Mouse (Mus musculus) heart, embryonic 10.5 days (tissue): ENCODE measurements at regions not wholly inside any gene's neighbourhood (a gene's known extent, or its start where the extent isn't known, plus 50 kb on each side); places are given as distances from the start of the nearest gene placed in this dataset.
A peak's percentile ranks its signal among the peaks of the same experiment; 100 is the strongest.
"Not testable (repeated sequence)": the region's sequence is repeated elsewhere in the genome, so short reads cannot be mapped to it uniquely, and the experiment has no call there.

Experiments used
- DNase-seq: peaks from one replicate; pipeline ENCODE4 v3.0.0-alpha.2; 2017; ENCODE audit warnings: low spot score
- H3K27ac ChIP-seq: fragments of 300-500 bp; sonication (generic); 2 replicates; pipeline ENCODE4 v1.5.1; 2016; ENCODE audit warnings: mild to moderate bottlenecking
- H3K27me3 ChIP-seq: fragments of 300-500 bp; sonication (generic); 2 replicates; pipeline ENCODE4 v1.6.1; 2016; ENCODE audit warnings: mild to moderate bottlenecking; ENCODE audit not compliant: poor library complexity, insufficient read depth, severe bottlenecking
- H3K36me3 ChIP-seq: fragments of 300-500 bp; sonication (generic); 2 replicates; pipeline ENCODE4 v1.6.1; 2016; ENCODE audit warnings: mild to moderate bottlenecking, moderate library complexity
- H3K4me1 ChIP-seq: fragments of 300-500 bp; sonication (generic); 2 replicates; pipeline ENCODE4 v1.6.1; 2016; ENCODE audit warnings: mild to moderate bottlenecking
- H3K4me3 ChIP-seq: fragments of 300-500 bp; sonication (generic); 2 replicates; pipeline ENCODE4 v1.5.1; 2016; ENCODE audit warnings: mild to moderate bottlenecking, moderate library complexity
- H3K9me3 ChIP-seq: fragments of 300-500 bp; sonication (generic); 2 replicates; pipeline ENCODE4 v1.6.1; 2016; ENCODE audit warnings: mild to moderate bottlenecking, moderate library complexity
- WGBS: fragments of 180-500 bp; shearing (Covaris S2); methylation state at CpG from one replicate; pipeline ENCODE4 v1.1.7; 2016; 5-methylcytosine and 5-hydroxymethylcytosine counted together

GRCm38 (mm10) chr1:145139267-145139651 is 364.0 kb upstream of the Rgs18 start:
- no peak overlapping the region for H3K27ac ChIP-seq
- H3K36me3 ChIP-seq, result no peaks in the 10 kb centered on the region
- H3K4me3 ChIP-seq, result no peak overlapping the region
- H3K9me3 ChIP-seq, result no peaks in the 10 kb centered on the region
- no peak for DNase-seq
- no peaks in the 10 kb centered on the region for H3K4me1 ChIP-seq
- no peaks in the 10 kb centered on the region for H3K27me3 ChIP-seq

- Histone ChIP-seq H3K27me3 (no peaks in the 10 kb centered on the region), H3K4me3 (no peak overlapping the region), H3K9me3 (no peaks in the 10 kb centered on the region), H3K4me1 (no peaks in the 10 kb centered on the region), H3K27ac (no peak overlapping the region), H3K36me3 (no peaks in the 10 kb centered on the region)
- WGBS, result 31% methylated on average over 2 of the region's 2 CpGs
- no peak for DNase-seq
These were observed 363.4 kb upstream of the Rgs18 start for GRCm38 (mm10) chr1:145138452-145139266.

GRCm38 (mm10) chr1:145131020-145131419 is 355.8 kb upstream of the Rgs18 start:
- 84% methylated on average over 1 of the region's 1 CpGs for WGBS
- Histone ChIP-seq H3K27ac (no peak overlapping the region), H3K9me3 (no peaks in the 10 kb centered on the region), H3K4me1 (no peaks in the 10 kb centered on the region), H3K27me3 (no peaks in the 10 kb centered on the region), H3K36me3 (no peaks in the 10 kb centered on the region), H3K4me3 (no peak overlapping the region)
- DNase-seq, result no peak

DNA sequence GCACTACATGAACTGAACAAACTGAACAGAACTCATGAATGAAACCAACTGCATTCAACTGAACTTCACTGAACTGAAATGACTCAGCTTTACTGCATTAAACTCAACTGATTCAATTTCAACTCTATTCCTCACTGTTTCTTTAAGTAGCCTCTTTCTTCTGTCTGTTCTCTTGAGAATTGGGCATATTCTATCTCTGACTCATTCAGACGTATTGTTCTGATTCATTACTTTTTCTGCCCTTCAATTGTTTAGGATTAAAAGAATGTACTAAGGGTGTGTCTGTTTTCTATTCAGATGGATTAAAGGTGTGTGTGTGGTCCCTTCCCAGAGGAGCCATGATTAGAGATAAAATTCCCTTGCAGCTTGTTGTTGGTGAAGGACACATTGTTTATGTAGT is 337.9 kb upstream of the Rgs18 start:
- Histone ChIP-seq H3K27ac (no peak overlapping the region), H3K4me3 (no peak overlapping the region), H3K36me3 (no peaks in the 10 kb centered on the region), H3K4me1 (no peaks in the 10 kb centered on the region), H3K9me3 (no peaks in the 10 kb centered on the region), H3K27me3 (no peaks in the 10 kb centered on the region)
- no peak for DNase-seq
- WGBS, result 80% methylated on average over 1 of the region's 1 CpGs

DNA sequence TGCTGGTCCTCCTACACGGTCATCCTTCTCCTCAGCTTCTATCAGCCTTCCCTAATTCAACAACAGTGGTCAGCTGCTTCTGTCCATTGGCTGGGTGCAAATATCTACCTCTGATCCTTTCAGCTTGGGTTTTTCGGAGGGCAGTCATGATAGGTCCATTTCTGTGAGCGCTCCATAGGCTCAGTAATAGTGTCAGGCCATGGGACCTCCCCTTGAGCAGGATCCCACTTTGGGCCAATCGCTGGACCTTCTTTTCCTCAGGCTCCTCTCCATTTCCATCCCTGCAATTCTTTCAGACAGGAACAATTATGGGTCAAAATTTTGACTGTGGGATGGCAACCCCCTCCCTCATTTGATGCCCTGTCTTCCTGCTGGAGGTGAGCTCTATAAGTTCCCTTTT is 331.5 kb upstream of the Rgs18 start:
- not testable (repeated sequence) for H3K27ac ChIP-seq, H3K27me3 ChIP-seq, H3K9me3 ChIP-seq, H3K4me3 ChIP-seq, H3K36me3 ChIP-seq, H3K4me1 ChIP-seq
- DNase-seq, result peak; percentile 73
- 84% methylated on average over 4 of the region's 4 CpGs for WGBS

- Histone ChIP-seq H3K27me3 (no peaks in the 10 kb centered on the region), H3K27ac (no peak overlapping the region), H3K36me3 (no peaks in the 10 kb centered on the region), H3K4me1 (no peaks in the 10 kb centered on the region), H3K9me3 (no peaks in the 10 kb centered on the region), H3K4me3 (no peak overlapping the region)
- no peak for DNase-seq
- WGBS, result 78% methylated on average over 1 of the region's 1 CpGs
These were observed 290.1 kb upstream of the Rgs18 start for GRCm38 (mm10) chr1:145065255-145065854.

DNA sequence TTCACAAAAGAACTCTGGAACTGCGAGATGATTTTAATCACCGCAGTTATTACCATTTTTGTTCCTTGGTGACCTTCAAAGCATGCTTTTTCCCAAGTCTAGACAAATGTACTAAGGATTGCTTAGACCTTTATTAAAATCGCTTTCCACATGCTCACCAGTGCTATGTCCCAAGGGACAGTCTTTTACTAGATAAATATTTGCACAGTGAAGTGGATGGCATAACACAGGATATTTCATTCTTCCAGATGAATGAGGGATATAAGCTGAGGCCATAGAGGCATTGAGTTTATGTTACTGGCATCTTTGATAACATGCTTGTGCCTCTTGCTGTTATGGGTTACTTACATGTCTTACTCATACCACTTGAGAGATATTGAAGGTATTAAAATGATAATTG is 289.1 kb upstream of the Rgs18 start:
- DNase-seq, result no peak
- Histone ChIP-seq H3K4me1 (no peaks in the 10 kb centered on the region), H3K27ac (no peak overlapping the region), H3K27me3 (no peaks in the 10 kb centered on the region), H3K9me3 (no peaks in the 10 kb centered on the region), H3K4me3 (no peak overlapping the region), H3K36me3 (no peaks in the 10 kb centered on the region)
- 83% methylated on average over 3 of the region's 3 CpGs for WGBS

DNA sequence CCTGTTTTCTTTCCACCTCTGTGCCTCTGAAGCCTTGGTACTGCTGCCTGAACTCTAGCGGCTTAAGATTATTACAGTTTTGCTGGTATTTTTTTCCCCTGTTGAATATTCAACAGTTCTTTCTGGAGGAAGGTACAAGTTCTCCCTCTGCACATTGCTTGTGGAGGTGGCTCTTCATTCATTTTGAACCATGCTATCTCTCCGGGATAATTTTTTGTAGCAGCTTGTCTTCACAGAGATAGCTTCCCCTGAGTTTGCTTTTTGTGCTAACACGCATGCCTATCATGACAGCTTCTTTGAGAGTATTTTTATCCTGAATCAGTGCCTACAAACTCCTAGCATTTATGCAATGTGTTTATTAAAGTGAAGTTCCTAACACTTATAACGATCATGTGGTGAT is 240.4 kb upstream of the Rgs18 start:
- H3K4me1 ChIP-seq, result no peaks in the 10 kb centered on the region
- no peaks in the 10 kb centered on the region for H3K36me3 ChIP-seq
- H3K27ac ChIP-seq, result no peak overlapping the region
- WGBS, result 82% methylated on average over 4 of the region's 4 CpGs
- DNase-seq, result no peak
- H3K4me3 ChIP-seq, result no peak overlapping the region
- no peaks in the 10 kb centered on the region for H3K27me3 ChIP-seq
- no peaks in the 10 kb centered on the region for H3K9me3 ChIP-seq

DNA sequence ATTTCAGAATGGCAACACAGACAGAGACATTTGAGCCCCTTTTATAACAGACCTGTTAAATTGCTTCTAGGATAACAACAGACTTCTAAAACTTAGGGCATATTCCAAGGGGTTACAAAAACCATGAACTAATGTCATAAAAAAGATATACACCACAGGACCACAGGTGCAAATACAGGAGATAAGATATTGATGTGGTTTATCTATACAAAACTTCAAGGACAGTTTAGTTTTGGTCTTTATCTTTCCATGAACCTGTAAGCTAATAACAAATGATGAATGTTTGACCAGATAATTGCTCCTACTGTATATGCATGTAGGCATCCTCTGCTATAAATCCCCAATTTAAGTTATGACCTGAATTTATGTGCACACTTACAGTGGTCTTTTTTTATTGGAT is 235.6 kb upstream of the Rgs18 start:
- Histone ChIP-seq H3K4me3 (no peak overlapping the region), H3K4me1 (no peaks in the 10 kb centered on the region), H3K9me3 (no peaks in the 10 kb centered on the region), H3K36me3 (no peaks in the 10 kb centered on the region), H3K27ac (no peak overlapping the region), H3K27me3 (no peaks in the 10 kb centered on the region)
- DNase-seq, result no peak

DNA sequence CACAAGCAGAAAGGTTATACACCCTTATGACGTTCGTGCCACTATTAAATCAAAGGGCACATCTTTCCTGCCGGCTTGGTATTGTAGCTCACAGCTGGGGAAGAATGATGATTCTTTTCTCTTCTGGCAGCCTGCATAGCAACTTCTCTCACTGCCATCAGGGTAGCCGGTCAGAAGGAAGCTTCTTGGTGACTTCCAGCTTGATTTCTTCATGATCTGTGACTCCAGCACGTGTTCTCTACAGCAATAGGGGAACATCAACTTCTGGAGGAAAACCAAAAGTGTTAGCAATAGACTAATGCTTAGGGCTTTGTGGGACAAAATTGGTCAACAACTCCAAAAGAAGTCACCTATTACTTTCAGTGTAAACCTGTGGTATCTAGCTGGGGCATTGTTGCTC is 202.9 kb upstream of the Rgs18 start:
- Histone ChIP-seq H3K27me3 (no peaks in the 10 kb centered on the region), H3K9me3 (no peaks in the 10 kb centered on the region), H3K27ac (no peak overlapping the region), H3K36me3 (no peaks in the 10 kb centered on the region), H3K4me3 (no peak overlapping the region), H3K4me1 (no peaks in the 10 kb centered on the region)
- WGBS, result 79% methylated on average over 5 of the region's 5 CpGs
- DNase-seq, result no peak

GRCm38 (mm10) chr1:144965736-144966135 is 190.5 kb upstream of the Rgs18 start:
- Histone ChIP-seq H3K36me3 (no peaks in the 10 kb centered on the region), H3K4me1 (no peaks in the 10 kb centered on the region), H3K27ac (0 out of 2 replicates have a peak overlapping the region, but pooled peaks have one; percentile 6), H3K27me3 (no peaks in the 10 kb centered on the region), H3K4me3 (no peak overlapping the region), H3K9me3 (no peaks in the 10 kb centered on the region)
- no peak for DNase-seq
- WGBS, result 50% methylated on average over 3 of the region's 3 CpGs

DNA sequence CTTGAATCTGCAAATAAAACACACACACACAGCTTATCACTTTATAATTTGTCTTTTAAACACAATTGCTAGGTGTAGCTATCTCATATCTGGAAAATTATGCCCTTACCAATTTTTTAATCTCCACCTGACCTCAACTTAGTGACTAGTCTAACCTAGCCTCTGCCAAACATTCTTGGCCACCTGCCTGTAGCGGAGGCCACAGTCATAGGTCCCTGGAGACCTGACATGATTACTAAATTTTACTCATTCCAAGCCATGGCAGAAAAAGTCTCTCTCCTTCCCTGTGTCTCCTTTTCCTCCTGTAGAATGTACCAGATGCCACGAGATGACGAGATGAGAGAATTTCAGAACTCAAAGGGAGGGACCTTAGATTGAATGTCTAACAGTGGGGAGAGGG is 163.8 kb upstream of the Rgs18 start:
- Histone ChIP-seq H3K4me3 (no peak overlapping the region), H3K27me3 (no peaks in the 10 kb centered on the region), H3K4me1 (no peaks in the 10 kb centered on the region), H3K27ac (no peak overlapping the region), H3K36me3 (no peaks in the 10 kb centered on the region), H3K9me3 (no peaks in the 10 kb centered on the region)
- no peak for DNase-seq
- 84% methylated on average over 3 of the region's 3 CpGs for WGBS

DNA sequence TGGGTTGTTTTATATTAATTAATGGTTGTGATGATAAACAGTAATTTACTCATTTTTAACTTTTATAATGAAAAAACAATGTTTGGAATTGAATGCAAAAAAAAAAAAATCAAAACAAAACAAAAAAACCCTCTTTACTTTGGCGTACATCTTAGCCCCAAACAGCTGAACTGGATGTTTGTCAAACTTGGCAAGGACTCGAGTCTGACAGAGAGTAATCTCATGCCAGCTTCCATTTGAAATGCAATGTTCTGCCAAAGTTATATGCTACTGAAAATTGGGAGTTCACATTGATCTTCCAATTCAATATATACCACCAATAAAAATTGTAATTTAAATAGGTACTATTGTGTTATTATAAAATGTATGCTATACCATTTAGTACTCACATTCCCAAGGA is 150.9 kb upstream of the Rgs18 start:
- H3K27me3 ChIP-seq, result no peaks in the 10 kb centered on the region
- H3K4me3 ChIP-seq, result no peak overlapping the region
- DNase-seq, result no peak
- H3K36me3 ChIP-seq, result no peaks in the 10 kb centered on the region
- WGBS, result 84% methylated on average over 2 of the region's 2 CpGs
- no peaks in the 10 kb centered on the region for H3K9me3 ChIP-seq
- H3K4me1 ChIP-seq, result no peaks in the 10 kb centered on the region
- H3K27ac ChIP-seq, result no peak overlapping the region

DNA sequence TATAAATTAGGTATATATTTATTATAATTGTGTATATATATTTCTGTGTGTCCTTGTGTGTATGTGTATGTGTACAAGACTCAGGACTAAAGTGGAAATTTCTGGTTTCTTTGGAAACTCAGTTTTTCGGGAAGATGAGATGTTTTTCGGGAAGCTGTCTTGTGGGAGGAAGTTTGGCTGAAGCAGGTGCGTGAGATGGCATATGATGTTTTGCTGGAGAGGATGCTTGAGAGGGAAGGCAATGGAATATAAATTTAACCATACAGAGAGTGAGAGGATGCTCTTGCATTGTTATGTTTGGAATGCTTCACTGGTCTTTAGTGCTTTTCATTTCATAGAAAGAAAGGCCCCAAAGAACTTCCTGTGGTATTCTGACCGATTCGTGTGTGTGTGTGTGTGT is 141.3 kb upstream of the Rgs18 start:
- no peaks in the 10 kb centered on the region for H3K36me3 ChIP-seq
- 89% methylated on average over 5 of the region's 5 CpGs for WGBS
- DNase-seq, result no peak

More for the DNA sequence above, 141.3 kb upstream of the Rgs18 start:
- no peaks in the 10 kb centered on the region for H3K27me3 ChIP-seq
- H3K27ac ChIP-seq, result no peak overlapping the region
- no peak overlapping the region for H3K4me3 ChIP-seq
- H3K4me1 ChIP-seq, result no peaks in the 10 kb centered on the region
- H3K9me3 ChIP-seq, result no peaks in the 10 kb centered on the region
